Mouse (Mus musculus): Measurements from ENCODE around the gene 4930444G20Rik. TPM values are rescaled to one million over a fixed set of nuclear protein-coding genes. Genes with fewer than 3 reads are reported as not detected.
A peak's percentile ranks its signal among the peaks of the same experiment; 100 is the strongest.
"Not testable (repeated sequence)": the region's sequence is repeated elsewhere in the genome, so short reads cannot be mapped to it uniquely, and the experiment has no call there.

The 4930444G20Rik gene
- polyA plus RNA-seq (2015; fragmentation: Nextera tagmentation; extraction: Ambion mirVana) = not detected in 2 replicates

DNA sequence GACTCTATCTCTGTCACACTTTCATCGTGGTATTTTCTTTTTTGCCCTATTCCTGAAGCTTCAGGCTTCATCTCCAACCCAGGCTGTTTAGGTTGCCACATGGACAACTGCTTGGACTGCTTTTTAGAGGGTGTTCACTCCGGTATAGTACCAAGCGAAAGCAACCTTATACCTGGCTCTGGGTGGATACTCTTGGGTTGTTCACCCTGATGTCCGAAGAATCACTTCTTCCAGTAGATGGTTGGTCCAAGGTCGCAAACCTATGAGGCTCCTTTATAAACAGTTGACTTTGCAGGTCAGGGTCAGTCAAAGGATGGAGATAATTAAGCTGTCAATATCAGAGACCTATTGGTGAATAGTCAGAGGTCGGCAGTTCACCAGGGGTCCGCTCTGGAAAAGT lies at the start of gene 4930444G20Rik:
4930444G20Rik (minus strand) TSS at position 101 of the 400 bp plus-strand sequence.
- not testable (repeated sequence) for H3K9me3 ChIP-seq (replicated peaks; ENCODE audit: control insufficient read depth, low read length); H3K36me3 ChIP-seq (ENCODE audit: control insufficient read depth, insufficient read depth); ATAC-seq (replicated peaks; ENCODE audit: extremely low read depth, insufficient read depth, low FRiP score); H3K27me3 ChIP-seq (ENCODE audit: control insufficient read depth, insufficient read depth, low read length); H3K4me1 ChIP-seq (ENCODE audit: control insufficient read depth, insufficient read depth, low read length); H3K4me3 ChIP-seq (ENCODE audit: low read length); H3K27ac ChIP-seq (ENCODE audit: low read length); H3K4me2 ChIP-seq (ENCODE audit: low read depth, low read length); H3K9ac ChIP-seq (ENCODE audit: low read length)
- 89% methylated on average over 7 of the region's 7 CpGs for WGBS

GRCm38 (mm10) chr10:22074531-22074930 lies 6.7 kb upstream of the 4930444G20Rik start:
- Histone ChIP-seq H3K4me1 (ENCODE audit: control insufficient read depth, insufficient read depth, low read length) (no peaks in the 10 kb centered on the region), H3K4me2 (ENCODE audit: low read depth, low read length) (no peak overlapping the region), H3K36me3 (ENCODE audit: control insufficient read depth, insufficient read depth) (no peaks in the 10 kb centered on the region), H3K9ac (ENCODE audit: low read length) (no peak overlapping the region), H3K27ac (ENCODE audit: low read length) (no peak overlapping the region), H3K4me3 (ENCODE audit: low read length) (no peak overlapping the region), H3K9me3 (replicated peaks; ENCODE audit: control insufficient read depth, low read length) (no peaks in the 10 kb centered on the region), H3K27me3 (ENCODE audit: control insufficient read depth, insufficient read depth, low read length) (no peaks in the 10 kb centered on the region)
- no peak for ATAC-seq (replicated peaks; ENCODE audit: extremely low read depth, insufficient read depth, low FRiP score)
- WGBS = 80% methylated on average over 2 of the region's 2 CpGs

- Histone ChIP-seq H3K4me3 (ENCODE audit: low read length) (no peak overlapping the region), H3K27me3 (ENCODE audit: control insufficient read depth, insufficient read depth, low read length) (no peaks in the 10 kb centered on the region), H3K9ac (ENCODE audit: low read length) (no peak overlapping the region), H3K4me1 (ENCODE audit: control insufficient read depth, insufficient read depth, low read length) (no peaks in the 10 kb centered on the region), H3K36me3 (ENCODE audit: control insufficient read depth, insufficient read depth) (no peaks in the 10 kb centered on the region), H3K4me2 (ENCODE audit: low read depth, low read length) (no peak overlapping the region), H3K9me3 (replicated peaks; ENCODE audit: control insufficient read depth, low read length) (no peaks in the 10 kb centered on the region), H3K27ac (ENCODE audit: low read length) (no peak overlapping the region)
- 57% methylated on average over 2 of the region's 2 CpGs for WGBS
- ATAC-seq (replicated peaks; ENCODE audit: extremely low read depth, insufficient read depth, low FRiP score) = no peak
Observed at GRCm38 (mm10) chr10:22072739-22073138, 4.9 kb upstream of the 4930444G20Rik start.

DNA sequence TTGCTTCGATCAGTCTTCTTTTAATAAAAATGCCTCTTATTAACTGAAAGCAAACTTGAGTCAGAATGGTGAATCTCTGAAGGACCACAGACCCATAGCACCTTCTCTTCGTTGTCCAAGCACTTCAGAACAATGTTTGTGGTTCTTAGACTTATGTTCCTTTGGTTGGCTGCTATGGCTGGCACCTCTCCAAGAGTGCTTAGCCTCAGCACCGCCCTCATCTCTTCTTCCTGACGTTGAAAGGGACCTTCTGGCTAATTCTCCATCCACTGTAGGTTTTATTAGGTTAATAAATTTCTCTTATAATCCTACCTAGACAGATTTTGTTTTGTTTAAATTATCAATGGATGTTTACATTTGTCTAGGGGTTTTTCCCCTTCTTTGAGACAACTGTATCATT lies 2.7 kb upstream of the 4930444G20Rik start:
- no peaks in the 10 kb centered on the region for H3K4me1 ChIP-seq (ENCODE audit: control insufficient read depth, insufficient read depth, low read length)
- no peak overlapping the region for H3K27ac ChIP-seq (ENCODE audit: low read length)
- no peaks in the 10 kb centered on the region for H3K9me3 ChIP-seq (replicated peaks; ENCODE audit: control insufficient read depth, low read length)
- H3K9ac ChIP-seq (ENCODE audit: low read length) = no peak overlapping the region
- no peaks in the 10 kb centered on the region for H3K27me3 ChIP-seq (ENCODE audit: control insufficient read depth, insufficient read depth, low read length)
- no peaks in the 10 kb centered on the region for H3K36me3 ChIP-seq (ENCODE audit: control insufficient read depth, insufficient read depth)
- no peak overlapping the region for H3K4me2 ChIP-seq (ENCODE audit: low read depth, low read length)
- WGBS = 41% methylated on average over 4 of the region's 4 CpGs
- no peak for ATAC-seq (replicated peaks; ENCODE audit: extremely low read depth, insufficient read depth, low FRiP score)
- H3K4me3 ChIP-seq (ENCODE audit: low read length) = no peak overlapping the region

GRCm38 (mm10) chr10:22070168-22070567 lies 2.3 kb upstream of the 4930444G20Rik start:
- ATAC-seq (replicated peaks; ENCODE audit: extremely low read depth, insufficient read depth, low FRiP score) = no peak
- Histone ChIP-seq H3K9me3 (replicated peaks; ENCODE audit: control insufficient read depth, low read length) (no peaks in the 10 kb centered on the region), H3K36me3 (ENCODE audit: control insufficient read depth, insufficient read depth) (no peaks in the 10 kb centered on the region), H3K27me3 (ENCODE audit: control insufficient read depth, insufficient read depth, low read length) (no peaks in the 10 kb centered on the region), H3K27ac (ENCODE audit: low read length) (no peak overlapping the region), H3K4me3 (ENCODE audit: low read length) (no peak overlapping the region), H3K4me2 (ENCODE audit: low read depth, low read length) (no peak overlapping the region), H3K9ac (ENCODE audit: low read length) (no peak overlapping the region), H3K4me1 (ENCODE audit: control insufficient read depth, insufficient read depth, low read length) (no peaks in the 10 kb centered on the region)
- WGBS = 79% methylated on average over 2 of the region's 2 CpGs

GRCm38 (mm10) chr10:22059415-22059814 lies 8.5 kb downstream of the 4930444G20Rik start:
- Histone ChIP-seq H3K4me1 (ENCODE audit: control insufficient read depth, insufficient read depth, low read length) (no peaks in the 10 kb centered on the region), H3K4me2 (ENCODE audit: low read depth, low read length) (peak overlapping the region; percentile 94; the same call in 1 of the 2 replicates), H3K4me3 (ENCODE audit: low read length) (no peak overlapping the region), H3K9me3 (replicated peaks; ENCODE audit: control insufficient read depth, low read length) (no peaks in the 10 kb centered on the region), H3K9ac (ENCODE audit: low read length) (no peak overlapping the region), H3K27me3 (ENCODE audit: control insufficient read depth, insufficient read depth, low read length) (no peaks in the 10 kb centered on the region), H3K27ac (ENCODE audit: low read length) (no peak overlapping the region), H3K36me3 (ENCODE audit: control insufficient read depth, insufficient read depth) (no peaks in the 10 kb centered on the region)
- no peak for ATAC-seq (replicated peaks; ENCODE audit: extremely low read depth, insufficient read depth, low FRiP score)
- 83% methylated on average over 2 of the region's 2 CpGs for WGBS

- peak; percentile 34; the same call in 1 of the 2 replicates for ATAC-seq (replicated peaks; ENCODE audit: extremely low read depth, insufficient read depth, low FRiP score)
- no peaks in the 10 kb centered on the region for H3K9me3 ChIP-seq (replicated peaks; ENCODE audit: control insufficient read depth, low read length)
- H3K4me1 ChIP-seq (ENCODE audit: control insufficient read depth, insufficient read depth, low read length) = no peaks in the 10 kb centered on the region
- H3K9ac ChIP-seq (ENCODE audit: low read length) = peak overlapping the region; percentile 63
- 19% methylated on average over 12 of the region's 12 CpGs for WGBS
- H3K4me2 ChIP-seq (ENCODE audit: low read depth, low read length) = peak overlapping the region; percentile 94
- no peaks in the 10 kb centered on the region for H3K36me3 ChIP-seq (ENCODE audit: control insufficient read depth, insufficient read depth)
- no peaks in the 10 kb centered on the region for H3K27me3 ChIP-seq (ENCODE audit: control insufficient read depth, insufficient read depth, low read length)
- H3K4me3 ChIP-seq (ENCODE audit: low read length) = peak overlapping the region; percentile 61
- no peak overlapping the region for H3K27ac ChIP-seq (ENCODE audit: low read length)
Observed at GRCm38 (mm10) chr10:22059026-22059325, 8.9 kb downstream of the 4930444G20Rik start.

DNA sequence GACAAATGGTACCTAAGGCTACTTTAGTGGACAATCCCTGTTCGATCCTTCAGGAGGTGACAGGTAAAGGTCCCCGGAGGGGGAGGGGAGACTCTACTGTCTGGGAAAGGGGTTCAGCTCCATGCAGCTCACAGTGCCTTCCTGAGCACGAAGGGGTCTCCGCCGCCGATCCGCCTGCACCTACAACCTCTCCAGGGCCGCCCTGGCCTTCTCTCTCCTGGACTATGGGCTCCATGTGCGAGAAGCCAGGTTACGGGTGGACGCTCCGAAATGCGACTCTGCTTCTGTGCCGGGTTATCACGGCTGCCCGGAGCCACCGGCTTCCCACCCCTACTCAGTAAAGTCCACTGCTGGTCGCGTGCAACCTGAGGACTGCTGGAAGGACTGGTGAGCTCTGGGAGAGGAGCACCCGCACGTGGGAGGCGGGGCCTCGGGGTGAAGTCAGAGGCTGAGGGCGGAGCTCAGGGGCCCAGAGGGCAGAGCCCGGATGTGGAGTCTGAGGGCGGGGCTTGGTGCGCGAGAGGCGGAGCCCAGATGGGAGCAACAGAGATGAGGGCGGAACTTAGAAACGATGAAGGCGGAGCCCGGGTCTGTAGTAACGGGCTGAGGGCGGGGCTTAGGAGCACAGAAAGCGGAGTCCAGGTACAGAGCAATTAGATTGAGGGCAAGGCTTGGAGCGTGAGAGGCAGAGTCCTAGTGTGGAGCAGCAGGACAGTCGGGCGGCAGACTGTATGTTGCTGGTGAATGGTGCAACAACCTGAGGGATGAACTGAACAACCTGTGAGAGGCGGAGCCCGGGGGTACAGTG lies 9.5 kb downstream of the 4930444G20Rik start:
- no peaks in the 10 kb centered on the region for H3K27me3 ChIP-seq (ENCODE audit: control insufficient read depth, insufficient read depth, low read length)
- H3K4me2 ChIP-seq (ENCODE audit: low read depth, low read length) = peak overlapping the region; percentile 94
- no peaks in the 10 kb centered on the region for H3K4me1 ChIP-seq (ENCODE audit: control insufficient read depth, insufficient read depth, low read length)
- no peak overlapping the region for H3K27ac ChIP-seq (ENCODE audit: low read length)
- no peaks in the 10 kb centered on the region for H3K9me3 ChIP-seq (replicated peaks; ENCODE audit: control insufficient read depth, low read length)
- peak overlapping the region; percentile 63 for H3K9ac ChIP-seq (ENCODE audit: low read length)
- WGBS = 10% methylated on average over 41 of the region's 41 CpGs
- H3K36me3 ChIP-seq (ENCODE audit: control insufficient read depth, insufficient read depth) = no peaks in the 10 kb centered on the region
- ATAC-seq (replicated peaks; ENCODE audit: extremely low read depth, insufficient read depth, low FRiP score) = peak; percentile 99
- H3K4me3 ChIP-seq (ENCODE audit: low read length) = peak overlapping the region; percentile 61

- Histone ChIP-seq H3K27ac (ENCODE audit: low read length) (no peak overlapping the region), H3K4me3 (ENCODE audit: low read length) (no peak overlapping the region), H3K27me3 (ENCODE audit: control insufficient read depth, insufficient read depth, low read length) (no peaks in the 10 kb centered on the region), H3K4me1 (ENCODE audit: control insufficient read depth, insufficient read depth, low read length) (no peaks in the 10 kb centered on the region), H3K4me2 (ENCODE audit: low read depth, low read length) (no peak overlapping the region), H3K9me3 (replicated peaks; ENCODE audit: control insufficient read depth, low read length) (no peaks in the 10 kb centered on the region), H3K9ac (ENCODE audit: low read length) (no peak overlapping the region), H3K36me3 (ENCODE audit: control insufficient read depth, insufficient read depth) (no peaks in the 10 kb centered on the region)
- ATAC-seq (replicated peaks; ENCODE audit: extremely low read depth, insufficient read depth, low FRiP score) = no peak
Observed at GRCm38 (mm10) chr10:22055308-22055707, 12.6 kb downstream of the 4930444G20Rik start.
